25 mouse cellular contexts compared by ENCODE assay signal in genomic region chr19:45733564-45733963, GRCm38 (mm10). TPM values are rescaled to one million over a fixed set of nuclear protein-coding genes. Genes with fewer than 3 reads are reported as not detected.
"Had no signal": no experiment of that assay in that cellular context is flagged by ENCODE, and none has a peak within 500 bp of the region (broad histone marks: within the 10 kb centered on the region; RNA-seq: fewer than 3 reads in every experiment).

No protein-coding gene starts in this region.

- H3K4me3 ChIP-seq: limb, embryonic 10.5 days; limb, embryonic 13.5 days; liver, embryonic 13.5 days; midbrain, embryonic 13.5 days; neural tube, embryonic 13.5 days had no signal

- ATAC-seq: inflammation-experienced regulatory T-cells, adult 6 months; intestine, embryonic 16.5 days; midbrain, embryonic 13.5 days had no signal

- DNase-seq: kidney, adult 18-20 months; kidney, adult 9 months; kidney, postnatal 14 days; kidney, postnatal 4 days; liver; liver, embryonic 13.5 days; lung, adult 2 months; lung, postnatal 14 days had no signal

- H3K36me3 ChIP-seq: limb, embryonic 10.5 days; limb, embryonic 13.5 days; liver, embryonic 13.5 days; midbrain, embryonic 13.5 days; neural tube, embryonic 13.5 days had no signal

- H3K4me2 ChIP-seq: limb, embryonic 13.5 days; liver, embryonic 13.5 days; midbrain, embryonic 13.5 days; neural tube, embryonic 13.5 days had no signal

- H3K9ac ChIP-seq: limb, embryonic 13.5 days; liver, embryonic 13.5 days; midbrain, embryonic 13.5 days; neural tube, embryonic 13.5 days had no signal

- H3K27ac ChIP-seq: limb, embryonic 10.5 days; limb, embryonic 13.5 days; liver, embryonic 13.5 days; macrophage; midbrain, embryonic 13.5 days; neural tube, embryonic 13.5 days had no signal

- H3K9me3 ChIP-seq: limb, embryonic 10.5 days; limb, embryonic 13.5 days; liver, embryonic 13.5 days; midbrain, embryonic 13.5 days; neural tube, embryonic 13.5 days had no signal

RNA-seq across cellular contexts. Expression of gene Fgf8, which starts 9.2 kb away (rescaled TPM):
- total RNA-seq: layer of hippocampus, adult 18-20 months; layer of hippocampus, postnatal 14 days; left cerebral cortex, adult 8-10 months; left cerebral cortex, postnatal 25 days; megakaryocyte, adult 5-6 weeks had no signal
- polyA plus RNA-seq: inflammation-experienced regulatory T-cells, adult 6 months; liver, embryonic 13.5 days; liver, embryonic 16.5 days; lung, adult 2 months; lung, embryonic 16.5 days; macrophage; midbrain, postnatal 0 days; neural tube, embryonic 13.5 days; small intestine, adult 2 months; stomach, embryonic 16.5 days had no signal
